Mouse (Mus musculus) G1E (cell line): ENCODE measurements around the gene Ripor2. TPM values are rescaled to one million over a fixed set of nuclear protein-coding genes. Genes with fewer than 3 reads are reported as not detected.
A peak's percentile ranks its signal among the peaks of the same experiment; 100 is the strongest.

Experiments
- ATAC-seq: 2 replicates; pipeline ENCODE4 v1.8.0; 2016; ENCODE audit warnings: mild to moderate bottlenecking; ENCODE audit not compliant: insufficient number of reproducible peaks, poor library complexity, low FRiP score, severe bottlenecking; ENCODE audit errors: extremely low read depth
- DNase-seq: peaks from one replicate; pipeline ENCODE4 v3.0.0; 2012; ENCODE audit warnings: low spot score
- H3K27me3 ChIP-seq: 2 replicates; pipeline ENCODE4 v1.6.1; 2012; ENCODE audit warnings: mild to moderate bottlenecking, low read length, inconsistent platforms; ENCODE audit not compliant: insufficient read depth
- H3K36me3 ChIP-seq: replicated peaks from 2 replicates; pipeline ENCODE3; 2012; ENCODE audit warnings: mild to moderate bottlenecking, inconsistent platforms
- H3K4me1 ChIP-seq: 2 replicates; pipeline ENCODE4 v1.6.1; 2012; ENCODE audit warnings: low read depth, low read length, inconsistent platforms, mixed read lengths; ENCODE audit not compliant: insufficient read depth
- H3K4me3 ChIP-seq: 2 replicates; pipeline ENCODE4 v1.5.1; 2012; ENCODE audit warnings: low read depth, mild to moderate bottlenecking, inconsistent platforms, low read length, moderate library complexity, mixed read lengths
- H3K9me3 ChIP-seq: replicated peaks from 2 replicates; pipeline ENCODE4 v1.6.1; 2012; ENCODE audit warnings: inconsistent platforms
- CTCF ChIP-seq: IDR thresholded peaks from 2 replicates; pipeline ENCODE4 v1.5.1; 2012; ENCODE audit warnings: low read depth, low read length, inconsistent platforms, mixed read lengths
- GATA1 ChIP-seq: IDR thresholded peaks from 2 replicates; pipeline ENCODE4 v1.6.1; 2012; ENCODE audit warnings: borderline replicate concordance, low read length, inconsistent platforms, mixed read lengths
- GATA2 ChIP-seq: IDR thresholded peaks from 2 replicates; pipeline ENCODE4 v1.6.1; 2012; ENCODE audit warnings: low read depth, low read length, inconsistent platforms, borderline replicate concordance
- POLR2AphosphoS5 ChIP-seq: IDR thresholded peaks from 2 replicates; pipeline ENCODE4 v1.6.1; 2012; ENCODE audit warnings: low read depth, low read length, inconsistent platforms; ENCODE audit not compliant: insufficient replicate concordance
- TAL1 ChIP-seq: conservative IDR thresholded peaks from 2 replicates; pipeline ENCODE4 v1.6.1; 2012; ENCODE audit warnings: low read depth, low read length, inconsistent platforms, mixed read lengths
- polyA plus RNA-seq: library from polyadenylated mRNA; stranded (reverse); fragments of >175 nt; gene quantifications from 2 replicates; pipeline ENCODE4 v1.2.3, GENCODE M21; 2012
- total RNA-seq, 2 experiments: library from RNA; stranded (forward) in 1 of 2; stranded (reverse) in 1 of 2; fragments of 200-1000 nt in 1 of 2; fragments of >200 nt in 1 of 2; fragmentation: Nextera tagmentation in 1 of 2; gene quantifications; 2 replicates each; pipeline ENCODE4 v1.2.3; 2014 to 2017

The Ripor2 gene
- total and polyA plus RNA-seq, 3 experiments: 0.27 TPM; not detected in 2

GRCm38 (mm10) chr13:24682346-24682745 lies 100.4 kb downstream of the Ripor2 start:
- peaks cover 3% of the 10 kb centered on the region for H3K4me1 ChIP-seq
- H3K36me3 ChIP-seq: no peaks in the 10 kb centered on the region
- no peak overlapping the region for H3K4me3 ChIP-seq
- H3K27me3 ChIP-seq: peaks cover 24% of the 10 kb centered on the region
- DNase-seq (no peak), ATAC-seq (no peak)
- no peaks in the 10 kb centered on the region for H3K9me3 ChIP-seq
- TF ChIP-seq GATA2 (no peak), CTCF (no peak), GATA1 (no peak), POLR2AphosphoS5 (no peak), TAL1 (no peak)

GRCm38 (mm10) chr13:24684503-24684902 lies 102.5 kb downstream of the Ripor2 start:
- H3K9me3 ChIP-seq: no peaks in the 10 kb centered on the region
- no peak for DNase-seq
- peaks cover 15% of the 10 kb centered on the region for H3K27me3 ChIP-seq
- H3K36me3 ChIP-seq: no peaks in the 10 kb centered on the region
- H3K4me1 ChIP-seq: peaks cover 3% of the 10 kb centered on the region
- no peak overlapping the region for H3K4me3 ChIP-seq
- TF ChIP-seq GATA1 (no peak), POLR2AphosphoS5 (no peak), CTCF (no peak), GATA2 (no peak), TAL1 (no peak)
- ATAC-seq: no peak

- TF ChIP-seq POLR2AphosphoS5 (no peak), CTCF (no peak), GATA1 (no peak), TAL1 (no peak), GATA2 (no peak)
- ATAC-seq: no peak
- Histone ChIP-seq H3K27me3 (peaks cover 15% of the 10 kb centered on the region), H3K4me3 (no peak overlapping the region), H3K9me3 (no peaks in the 10 kb centered on the region), H3K36me3 (no peaks in the 10 kb centered on the region), H3K4me1 (peaks cover 3% of the 10 kb centered on the region)
- DNase-seq: no peak
Measured at GRCm38 (mm10) chr13:24685846-24686245, 103.9 kb downstream of the Ripor2 start.

GRCm38 (mm10) chr13:24686705-24687665 lies 105.0 kb downstream of the Ripor2 start:
- Histone ChIP-seq H3K27me3 (peaks cover 15% of the 10 kb centered on the region), H3K9me3 (no peaks in the 10 kb centered on the region), H3K36me3 (no peaks in the 10 kb centered on the region), H3K4me1 (peaks cover 3% of the 10 kb centered on the region), H3K4me3 (no peak overlapping the region)
- TF ChIP-seq TAL1 (no peak), CTCF (peak; percentile 68)
- ATAC-seq (peak; percentile 28; the same call in 1 of the 2 replicates), DNase-seq (peak; percentile 43)

GRCm38 (mm10) chr13:24693312-24693711 lies 111.3 kb downstream of the Ripor2 start:
- no peak overlapping the region for H3K4me3 ChIP-seq

GRCm38 (mm10) chr13:24698746-24699145 lies 116.8 kb downstream of the Ripor2 start:
- peaks cover 7% of the 10 kb centered on the region for H3K27me3 ChIP-seq
- no peak for ATAC-seq
- no peaks in the 10 kb centered on the region for H3K9me3 ChIP-seq
- TF ChIP-seq GATA1 (no peak), POLR2AphosphoS5 (no peak), GATA2 (no peak), TAL1 (no peak)
- H3K4me3 ChIP-seq: no peak overlapping the region
- H3K4me1 ChIP-seq: no peaks in the 10 kb centered on the region
- no peak for DNase-seq
- H3K36me3 ChIP-seq: no peaks in the 10 kb centered on the region

More at GRCm38 (mm10) chr13:24693312-24693711, 111.3 kb downstream of the Ripor2 start:
- ATAC-seq (no peak), DNase-seq (no peak)
- TF ChIP-seq CTCF (no peak), GATA2 (no peak), POLR2AphosphoS5 (no peak)
- H3K27me3 ChIP-seq: peaks cover 11% of the 10 kb centered on the region
- H3K9me3 ChIP-seq: no peaks in the 10 kb centered on the region
- no peaks in the 10 kb centered on the region for H3K4me1 ChIP-seq
- no peaks in the 10 kb centered on the region for H3K36me3 ChIP-seq

GRCm38 (mm10) chr13:24702128-24702527 lies 120.1 kb downstream of the Ripor2 start:
- no peak overlapping the region for H3K4me3 ChIP-seq
- DNase-seq: no peak
- H3K36me3 ChIP-seq: no peaks in the 10 kb centered on the region
- ATAC-seq: no peak
- H3K9me3 ChIP-seq: no peaks in the 10 kb centered on the region
- no peaks in the 10 kb centered on the region for H3K4me1 ChIP-seq
- TF ChIP-seq TAL1 (no peak), CTCF (no peak), GATA1 (no peak), GATA2 (no peak)
- H3K27me3 ChIP-seq: peaks cover 7% of the 10 kb centered on the region
